Mouse (Mus musculus) T-helper 1 cell (primary cell): ENCODE results near the gene Car14.
"Not testable (repeated sequence)": the region's sequence is repeated elsewhere in the genome, so short reads cannot be mapped to it uniquely, and the experiment has no call there.

Experiments used
- in situ Hi-C: fragments of 300-600 bp; cut with MboI, MseI; formaldehyde crosslinking; loops from one replicate; pipeline ENCODE4 v1.15.1; 2025; ENCODE audit warnings: high pct_unique_total_duplicates

Car14 gene

DNA sequence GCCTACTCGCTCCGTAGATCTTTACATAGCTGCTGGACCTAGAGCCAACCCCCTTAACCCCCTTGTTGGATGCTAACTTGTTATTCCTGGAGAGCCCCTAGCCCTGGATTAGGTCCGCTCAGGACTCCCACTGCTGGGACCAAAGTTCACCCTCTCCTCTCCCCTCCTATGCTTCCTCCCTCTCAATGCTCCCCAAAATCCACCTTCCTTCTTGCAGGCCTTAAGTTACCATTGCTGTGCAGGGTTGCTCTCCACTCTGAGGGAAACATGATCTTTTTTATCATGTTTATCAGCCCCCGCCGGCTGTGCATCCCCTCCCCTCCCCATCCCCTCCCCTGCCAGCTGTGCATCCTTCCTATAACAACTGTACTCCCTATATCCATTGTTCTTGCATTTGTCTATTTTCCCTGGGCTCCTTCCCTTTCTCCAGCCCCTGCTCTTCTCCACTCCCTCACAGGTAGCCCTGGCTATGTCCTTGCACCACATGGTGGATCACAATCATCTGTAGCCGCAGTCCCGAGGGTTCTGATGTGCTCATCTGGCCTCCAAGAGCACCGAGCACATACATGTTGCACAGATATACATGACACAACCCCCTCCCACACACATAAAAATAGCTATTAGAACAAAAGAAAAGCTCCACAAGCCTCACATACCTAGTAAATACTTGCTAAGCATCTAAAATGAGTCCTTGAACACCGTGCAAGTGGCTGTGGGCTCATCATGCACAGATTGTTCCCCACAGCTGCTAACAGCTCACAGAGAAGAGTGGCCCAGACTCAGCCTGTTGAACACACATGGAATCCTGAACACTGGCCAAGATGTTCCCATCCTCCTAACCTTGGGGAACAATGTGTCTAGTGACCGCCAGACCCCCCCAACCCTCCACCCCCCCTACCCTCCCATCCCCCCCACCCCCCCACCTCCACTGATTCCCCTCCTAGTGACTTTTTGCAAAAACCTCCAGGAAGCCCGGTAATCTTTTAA, 12.1 kb downstream of the Car14 start:
- in situ Hi-C loops, result no loop called here

DNA sequence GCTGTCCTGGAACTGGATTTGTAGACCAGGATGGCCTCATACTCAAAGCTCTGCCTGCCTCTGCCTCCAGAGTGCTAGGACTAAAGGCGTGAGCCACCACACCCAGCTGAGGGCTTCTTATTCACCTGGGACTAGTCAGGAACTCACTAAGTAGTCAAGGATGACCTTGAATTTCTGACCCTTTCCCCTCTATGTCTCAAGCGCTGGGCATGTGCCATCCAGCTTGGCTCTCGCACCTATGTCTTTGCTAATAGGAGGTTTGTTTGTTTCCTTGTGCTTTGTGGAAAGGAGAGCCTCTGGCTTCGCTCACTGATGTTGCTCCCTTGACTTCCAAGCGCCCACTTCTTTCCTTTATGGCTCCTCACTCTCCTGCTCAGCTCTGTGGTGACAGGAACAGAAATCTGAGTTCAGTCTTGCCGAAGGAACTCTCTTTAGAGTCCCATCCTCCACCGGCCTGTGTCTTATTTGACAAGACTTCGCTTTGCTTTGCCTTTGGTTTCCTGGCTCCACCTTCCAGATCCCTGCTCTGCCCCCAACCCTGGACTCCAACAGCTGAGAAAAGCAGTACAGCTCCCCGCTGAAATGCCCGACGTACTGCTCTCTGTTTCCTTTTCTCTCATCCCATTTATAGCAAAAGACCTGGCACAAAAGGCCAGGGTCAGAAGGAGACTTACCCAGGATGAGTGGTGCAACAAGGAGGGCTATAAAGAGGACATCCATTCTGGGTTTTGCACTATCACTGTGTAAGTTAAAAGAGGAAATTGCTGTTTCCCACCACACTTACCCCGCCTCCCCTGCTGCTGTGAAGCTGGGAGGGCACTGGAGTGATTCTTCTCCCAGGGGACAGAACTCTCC, 13.1 kb downstream of the Car14 start, which contains the start of gene BC028528:
Gene BC028528, minus strand, starts transcription at position 795 of the 855 bp plus-strand sequence.
- in situ Hi-C loops, result no loop called here

- in situ Hi-C loops, result no loop called here
Observed at GRCm38 (mm10) chr3:95889664-95890063, 14.8 kb downstream of the Car14 start.

- in situ Hi-C loops, result no loop called here
Observed at GRCm38 (mm10) chr3:95887596-95887995, 16.9 kb downstream of the Car14 start.

DNA sequence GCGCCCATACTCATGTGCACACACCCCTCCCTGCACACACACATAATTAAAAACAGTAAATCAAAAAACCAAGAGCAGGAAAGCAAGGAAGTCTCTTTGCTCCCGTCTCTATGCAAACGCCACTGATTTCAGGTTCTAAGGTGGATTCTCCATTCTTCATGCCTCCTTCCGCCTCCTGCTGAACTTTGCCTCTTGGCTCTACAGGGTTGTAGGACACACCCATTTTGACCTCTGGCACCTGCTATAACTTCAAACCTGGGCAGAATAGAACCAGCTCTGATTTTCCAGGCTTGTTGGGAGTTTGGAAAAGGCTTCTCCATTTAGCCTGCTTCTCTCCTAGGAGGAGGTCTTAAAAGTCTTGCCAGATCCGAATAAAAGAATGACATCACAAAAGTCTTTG, 20.1 kb downstream of the Car14 start:
- in situ Hi-C loops, result no loop called here

GRCm38 (mm10) chr3:95882816-95883425, 21.6 kb downstream of the Car14 start:
- in situ Hi-C loops, result no loop called here

GRCm38 (mm10) chr3:95881979-95882815, 22.3 kb downstream of the Car14 start, which contains the start of gene Ciart:
Ciart (minus strand) TSS chr3:95882251.
- in situ Hi-C loops, result no loop called here

DNA sequence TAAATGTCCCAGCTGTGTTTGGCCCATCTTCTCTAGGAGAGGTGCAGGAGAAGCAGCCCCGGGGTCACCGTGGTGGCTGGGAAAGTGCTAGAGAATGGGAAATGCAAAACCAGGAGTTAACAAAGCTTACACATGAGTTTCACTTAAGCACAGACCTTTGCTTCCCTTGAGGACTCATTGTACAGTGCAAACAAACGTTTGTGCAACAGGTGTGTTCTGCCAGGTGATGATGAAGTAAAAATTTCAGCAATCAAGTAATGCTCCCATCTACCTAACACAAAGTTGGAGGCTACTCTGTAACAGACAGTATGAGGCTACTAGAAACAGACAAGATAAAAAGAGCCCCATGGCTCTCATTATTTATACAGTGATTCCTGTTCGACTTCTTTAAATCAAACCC, 25.4 kb downstream of the Car14 start:
- in situ Hi-C loops, result no loop called here

GRCm38 (mm10) chr3:95872048-95872447, 32.4 kb downstream of the Car14 start:
- in situ Hi-C loops, result no loop called here

DNA sequence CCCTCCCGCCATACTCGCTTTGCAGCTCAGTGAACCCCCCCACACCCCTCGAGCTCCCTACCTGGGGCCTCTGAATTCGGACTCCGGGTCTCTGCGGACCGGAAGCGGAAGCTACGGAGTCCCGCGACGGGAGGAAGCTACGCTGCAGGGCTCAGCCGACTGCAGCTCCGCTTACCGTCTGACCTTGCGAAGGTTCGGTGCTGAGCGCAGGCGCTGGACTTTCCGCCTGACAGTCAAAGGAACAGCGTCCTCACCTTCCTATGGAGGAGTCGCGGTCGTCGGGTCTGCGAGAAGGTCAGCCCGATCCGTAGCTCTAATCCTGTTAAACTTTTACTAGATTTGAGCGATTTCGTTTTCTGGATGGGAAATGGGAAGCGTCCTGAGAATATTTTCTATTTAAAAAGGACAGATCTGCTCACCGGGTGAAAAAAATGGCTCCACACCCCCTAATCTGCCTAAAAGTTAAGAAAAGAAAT, 33.1 kb downstream of the Car14 start, which contains the start of gene Mrps21:
Gene Mrps21, minus strand, starts transcription at position 128 of the 476 bp plus-strand sequence.
- in situ Hi-C loops, result no loop called here

- in situ Hi-C loops, result no loop called here
Observed at GRCm38 (mm10) chr3:95870976-95871375, 33.5 kb downstream of the Car14 start.

DNA sequence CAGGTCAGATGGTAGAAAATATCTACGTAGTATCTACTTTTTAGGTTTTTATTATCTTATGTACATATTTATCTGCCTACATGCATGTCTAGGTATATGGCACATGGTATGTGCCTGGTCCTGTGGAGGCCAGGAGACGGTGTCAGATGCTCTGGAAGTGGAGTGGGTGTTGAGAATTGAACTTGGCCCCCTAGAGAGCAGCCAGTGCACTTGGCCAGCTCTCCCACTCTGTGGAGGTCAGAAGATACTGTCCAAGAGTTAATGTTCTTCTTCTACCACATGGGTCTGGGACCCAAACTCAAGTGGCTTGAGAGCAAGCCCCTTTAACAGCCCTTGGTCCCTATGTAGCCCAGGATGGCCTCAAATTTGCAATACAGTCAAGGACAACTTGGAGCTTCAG, 37.1 kb downstream of the Car14 start:
- in situ Hi-C loops, result no loop called here

DNA sequence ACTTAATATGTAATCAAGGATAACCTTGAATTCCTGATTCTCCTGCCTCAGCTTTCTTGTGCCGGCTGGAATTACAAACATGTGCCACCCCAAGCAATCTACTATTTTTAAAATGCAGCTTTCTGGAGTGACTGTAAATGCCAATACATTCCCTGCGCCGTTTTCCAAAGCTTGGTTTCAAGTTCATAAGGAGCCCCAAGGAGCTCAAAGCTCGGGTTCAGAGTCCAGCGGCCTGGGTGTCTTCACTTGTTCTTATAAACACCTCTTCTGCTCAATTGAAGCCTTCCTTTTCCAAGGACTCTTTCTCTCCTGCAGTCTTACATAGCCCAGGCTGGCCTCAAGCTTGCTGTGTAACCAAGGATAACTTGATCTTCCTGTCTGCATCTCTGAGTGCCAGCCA, 38.4 kb downstream of the Car14 start:
- in situ Hi-C loops, result no loop called here

- in situ Hi-C loops, result no loop called here
Observed at GRCm38 (mm10) chr3:95865571-95865970, 38.9 kb downstream of the Car14 start.

DNA sequence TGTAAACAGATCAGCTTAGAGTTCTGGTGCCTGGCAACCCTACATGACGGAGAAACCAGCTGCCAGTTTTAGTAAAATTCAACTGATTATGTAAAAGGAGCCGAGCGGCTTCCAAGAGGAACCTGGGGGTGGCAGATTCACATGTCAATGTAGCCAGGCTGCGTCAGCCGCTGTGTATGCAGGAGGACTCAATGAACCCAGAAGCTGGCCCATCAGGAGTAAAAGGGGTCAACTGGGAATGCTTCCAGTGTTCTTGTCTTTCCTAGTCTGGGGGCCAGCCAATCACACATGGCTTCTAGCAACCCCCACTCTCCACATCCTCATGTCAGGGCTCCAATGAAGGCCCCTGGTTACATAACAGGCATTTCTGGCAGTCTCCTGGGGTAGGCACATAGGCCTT, 39.4 kb downstream of the Car14 start:
- in situ Hi-C loops, result no loop called here

DNA sequence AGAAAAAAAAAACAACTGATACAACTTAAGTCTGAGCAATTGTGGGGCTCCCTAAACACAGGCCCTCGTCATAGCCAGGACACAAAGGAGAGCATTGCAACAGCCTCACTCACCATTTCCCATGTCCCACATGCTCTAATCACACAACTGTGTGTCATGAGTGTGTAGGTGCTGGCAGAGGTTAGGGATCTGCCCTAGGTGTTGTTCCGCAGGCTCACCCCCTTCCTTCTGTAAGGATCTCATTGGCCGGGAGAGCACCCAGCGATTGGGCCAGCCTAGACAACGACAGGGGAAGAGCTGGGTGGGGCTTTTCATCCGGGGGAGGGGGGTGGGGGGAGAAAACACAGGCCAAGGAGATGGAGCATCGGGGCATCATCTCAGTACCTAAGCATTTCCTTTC, 40.9 kb downstream of the Car14 start:
- in situ Hi-C loops, result no loop called here

DNA sequence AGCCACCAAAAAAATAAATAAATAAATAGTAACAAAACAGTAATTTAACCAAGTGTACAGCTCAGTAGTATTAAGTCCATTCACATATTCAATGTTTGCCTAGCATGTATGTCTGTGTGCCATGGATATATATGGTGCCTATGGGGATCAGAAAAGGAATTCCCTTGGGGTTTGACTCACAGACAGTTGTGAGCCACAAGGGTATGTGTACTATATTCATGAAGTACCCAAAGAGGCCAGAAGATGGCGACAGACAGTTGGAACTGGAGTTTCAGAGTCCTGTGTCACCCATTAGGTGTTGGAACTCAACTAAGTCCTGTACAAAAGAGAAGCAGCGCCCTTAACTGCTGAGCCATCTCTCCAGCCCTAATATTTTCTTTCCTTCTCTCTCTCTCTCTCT, 42.7 kb downstream of the Car14 start:
- in situ Hi-C loops, result no loop called here

GRCm38 (mm10) chr3:95861216-95861615, 43.3 kb downstream of the Car14 start:
- in situ Hi-C loops, result no loop called here

GRCm38 (mm10) chr3:95860323-95860722, 44.2 kb downstream of the Car14 start:
- in situ Hi-C loops, result no loop called here

DNA sequence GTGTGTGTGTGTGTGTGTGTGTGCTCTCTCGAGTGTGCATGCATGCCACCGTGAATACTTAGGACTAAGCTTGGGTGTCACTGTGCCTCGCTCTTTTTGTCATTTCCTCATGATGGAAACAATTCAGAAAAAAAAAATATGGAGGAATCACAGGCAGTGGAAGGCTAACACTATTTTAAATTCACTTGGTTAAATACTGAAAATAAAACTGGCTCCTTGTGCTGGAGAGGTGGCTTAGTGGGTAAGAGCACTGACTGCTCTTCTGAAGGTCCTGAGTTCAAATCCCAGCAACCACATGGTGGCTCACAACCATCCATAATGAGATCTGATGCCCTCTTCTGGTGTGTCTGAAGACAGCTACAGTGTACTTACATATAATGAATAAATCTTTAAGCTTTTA, 46.2 kb downstream of the Car14 start:
- in situ Hi-C loops, result not testable (repeated sequence)

- in situ Hi-C loops, result not testable (repeated sequence)
Observed at GRCm38 (mm10) chr3:95857050-95857449, 47.4 kb downstream of the Car14 start.
